Mouse (Mus musculus) gastrocnemius, postnatal 14 days (tissue): ENCODE measurements around the gene Mmd2. TPM values are rescaled to one million over a fixed set of nuclear protein-coding genes. Genes with fewer than 3 reads are reported as not detected.
A peak's percentile ranks its signal among the peaks of the same experiment; 100 is the strongest.

ENCODE experiments used
- DNase-seq: peaks from one replicate; pipeline ENCODE4 v3.0.0; 2021; ENCODE audit warnings: mixed read lengths
- intact Hi-C: fragments of 180-260 bp; cut with DNase I; formaldehyde crosslinking; loops from one replicate; pipeline ENCODE4 v1.15.1; 2025; ENCODE audit warnings: low total_unique reads
- total RNA-seq, 2 experiments: library from RNA; stranded (reverse); gene quantifications; 2 replicates each; pipeline ENCODE4 v1.2.3; 2021

Gene Mmd2
- total RNA-seq, 2 experiments from 2014 or later = 0.27 TPM; not detected in 1

GRCm38 (mm10) chr5:142615638-142616037 lies 7.0 kb upstream of the Mmd2 start:
- DNase-seq = no peak
- intact Hi-C loops = loop anchor here (5.0 kb wide), 1 partner anchor 38 kb away; no protein-coding TSS in a partner anchor

DNA sequence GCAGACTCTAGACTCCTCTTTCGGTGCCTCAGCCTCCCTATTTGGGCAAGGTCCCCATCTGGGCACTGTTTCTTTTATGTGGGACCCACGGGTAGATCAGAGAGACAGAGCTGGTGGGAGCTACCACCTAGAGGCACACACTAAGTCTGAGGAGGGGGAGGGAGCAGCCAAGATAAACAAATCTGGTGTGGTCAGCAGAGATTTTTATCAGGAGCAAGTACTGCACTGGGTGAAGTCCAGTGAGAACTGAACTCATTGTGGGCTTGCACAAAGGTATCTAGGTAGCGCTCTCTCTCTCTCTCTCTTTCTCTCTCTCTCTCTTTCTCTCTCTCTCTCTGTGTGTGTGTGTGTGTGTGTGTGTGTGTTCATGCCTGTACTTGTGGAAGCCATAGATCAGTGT lies 5.9 kb upstream of the Mmd2 start:
- DNase-seq = no peak
- intact Hi-C loops = no loop called here

DNA sequence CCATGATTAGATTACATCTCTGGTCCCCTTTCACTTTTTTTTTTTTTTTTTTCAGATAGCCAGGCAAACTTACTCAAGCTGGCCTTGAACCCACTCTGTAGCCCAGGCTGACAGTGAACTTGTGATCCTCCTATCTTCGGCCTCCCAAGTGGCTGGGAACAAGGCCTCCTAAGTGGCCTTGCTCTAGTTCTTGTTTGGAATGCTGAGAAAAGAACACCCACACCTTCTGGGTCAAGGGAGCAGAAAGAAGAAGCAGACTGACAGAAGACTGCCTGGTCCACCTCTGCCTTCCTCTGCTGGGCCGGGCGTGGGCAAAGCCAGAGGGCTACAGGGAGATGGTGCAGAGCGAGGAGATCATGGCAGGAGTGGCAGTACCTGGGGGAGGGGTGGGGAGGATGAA lies 1.8 kb upstream of the Mmd2 start:
- intact Hi-C loops = no loop called here
- DNase-seq = no peak

GRCm38 (mm10) chr5:142608989-142609325 lies 357 bp upstream of the Mmd2 start:
- intact Hi-C loops = no loop called here
- no peak for DNase-seq

DNA sequence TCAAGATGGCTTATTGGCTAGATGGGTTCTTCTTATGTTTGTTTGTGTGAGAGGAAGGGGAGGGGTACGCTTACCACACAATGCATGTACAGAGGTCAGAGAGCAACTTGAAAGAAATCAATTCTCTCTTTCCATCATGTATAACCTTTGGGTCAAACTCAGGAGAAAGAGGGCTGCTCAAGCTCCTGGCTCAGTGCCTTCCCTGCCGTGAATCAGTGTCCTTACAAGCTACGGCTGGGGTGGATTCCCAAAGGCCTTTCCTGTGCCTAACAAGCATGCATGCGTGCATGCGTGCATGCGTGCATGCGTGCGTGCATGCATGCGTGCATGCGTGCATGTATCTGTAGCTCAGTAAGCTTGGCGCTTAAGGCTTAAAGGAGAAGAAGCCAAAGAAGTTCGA lies 3.3 kb downstream of the Mmd2 start:
- intact Hi-C loops = no loop called here
- no peak for DNase-seq

DNA sequence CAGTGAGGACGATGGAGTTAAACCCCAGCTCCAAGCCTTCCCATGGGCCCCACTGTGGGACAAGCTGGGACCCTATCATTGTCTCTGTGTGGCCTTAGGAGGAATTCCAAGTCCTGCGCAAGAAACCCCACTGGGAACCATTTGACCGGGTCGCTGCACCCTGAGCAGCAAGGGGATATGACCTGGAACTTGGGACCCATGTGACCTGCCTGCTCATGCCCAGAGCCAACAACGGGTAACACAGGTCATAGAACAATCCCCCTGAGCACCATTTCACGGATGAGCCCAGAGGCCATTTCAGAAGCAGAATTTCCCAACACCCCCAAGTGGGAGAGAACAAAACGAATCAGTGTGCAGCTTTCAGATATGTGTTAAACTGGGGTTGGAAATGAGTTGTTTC lies 4.2 kb downstream of the Mmd2 start:
- intact Hi-C loops = no loop called here
- no peak for DNase-seq

DNA sequence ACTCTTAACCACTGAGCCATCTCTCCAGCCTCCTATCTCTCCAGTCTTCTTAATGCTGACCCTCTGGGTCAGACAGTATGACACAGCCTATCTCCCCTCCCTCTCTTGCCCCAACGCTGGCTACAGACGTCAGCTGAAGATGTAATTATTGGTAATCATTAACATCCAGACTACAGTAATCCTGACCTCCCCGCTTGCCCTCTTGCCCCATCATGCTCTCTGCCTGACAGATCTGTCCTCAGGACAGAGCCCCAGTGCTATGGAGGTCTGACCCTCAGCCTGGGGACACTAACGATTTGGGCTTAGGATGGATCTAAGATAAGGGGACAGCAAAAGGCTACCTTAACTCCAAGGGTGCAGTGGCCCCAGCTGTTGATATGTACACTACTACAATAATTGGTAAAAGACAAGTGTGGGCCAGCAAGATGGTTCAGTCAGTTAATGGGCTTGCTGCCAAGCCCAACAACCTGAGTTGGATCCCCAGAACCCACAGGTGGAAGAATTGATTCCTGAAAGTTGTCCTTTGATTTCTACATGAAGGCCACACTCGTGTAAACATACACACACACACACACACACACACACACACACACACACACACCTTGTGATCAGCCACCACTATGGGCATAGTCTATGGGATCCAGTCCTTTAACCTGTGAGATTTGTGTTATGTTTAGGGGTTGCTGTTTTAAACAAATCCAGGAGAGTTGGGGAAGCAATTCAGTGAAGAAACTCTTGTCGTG lies 10.8 kb downstream of the Mmd2 start:
- intact Hi-C loops = no loop called here
- no peak for DNase-seq

DNA sequence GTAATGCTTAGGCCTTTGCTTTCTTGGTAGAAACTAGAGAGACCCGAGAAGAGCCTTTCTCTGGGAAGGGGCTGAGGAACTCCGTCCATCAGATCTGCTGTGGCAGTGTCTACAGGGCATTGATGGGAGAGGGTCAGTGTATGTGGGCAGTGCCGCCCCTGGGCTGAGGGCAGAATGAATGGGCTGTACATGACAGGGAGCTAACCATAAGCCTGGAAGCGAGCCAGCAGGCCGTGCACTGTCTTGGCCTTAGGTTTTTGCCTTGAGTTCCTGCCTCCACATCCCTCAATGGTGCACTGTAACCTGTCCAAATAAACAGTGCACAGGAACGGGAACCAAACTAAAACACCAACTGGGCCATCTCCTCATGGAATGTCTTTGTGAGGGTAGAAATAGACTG lies 11.9 kb downstream of the Mmd2 start:
- no peak for DNase-seq
- intact Hi-C loops = no loop called here

GRCm38 (mm10) chr5:142595698-142596097 lies 12.9 kb downstream of the Mmd2 start:
- DNase-seq = no peak
- intact Hi-C loops = no loop called here

DNA sequence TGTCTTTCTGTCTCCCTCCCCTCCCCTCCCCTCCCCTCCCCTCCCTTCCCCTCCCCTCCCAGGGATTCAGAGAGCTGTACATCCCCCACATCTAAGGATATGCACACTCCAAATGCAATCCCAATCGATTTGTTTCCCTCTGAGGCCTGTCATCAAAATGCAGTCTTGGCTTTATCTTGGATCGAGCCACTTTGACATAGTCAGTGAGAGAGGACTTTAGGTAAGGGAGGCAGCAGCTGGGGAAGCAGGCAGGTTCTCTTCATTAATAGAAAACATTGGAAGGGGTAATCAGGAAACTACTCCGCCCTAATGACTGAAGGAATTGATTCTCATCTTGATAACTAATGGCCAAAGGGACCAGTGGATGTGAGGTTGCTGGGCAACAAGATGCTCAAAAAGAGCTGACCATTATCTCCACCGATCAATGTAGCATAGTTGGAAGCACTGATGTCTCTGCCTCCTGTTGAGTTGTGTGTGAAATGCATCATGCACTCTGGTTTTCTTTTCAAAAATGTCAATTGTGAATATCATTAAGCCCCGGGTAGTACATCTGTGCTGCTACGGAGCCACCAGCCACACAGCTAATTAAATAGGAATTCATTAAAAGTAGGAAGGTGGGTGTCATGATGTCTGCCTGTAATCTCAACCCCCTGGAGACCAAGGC lies 17.5 kb downstream of the Mmd2 start:
- no peak for DNase-seq
- intact Hi-C loops = no loop called here

DNA sequence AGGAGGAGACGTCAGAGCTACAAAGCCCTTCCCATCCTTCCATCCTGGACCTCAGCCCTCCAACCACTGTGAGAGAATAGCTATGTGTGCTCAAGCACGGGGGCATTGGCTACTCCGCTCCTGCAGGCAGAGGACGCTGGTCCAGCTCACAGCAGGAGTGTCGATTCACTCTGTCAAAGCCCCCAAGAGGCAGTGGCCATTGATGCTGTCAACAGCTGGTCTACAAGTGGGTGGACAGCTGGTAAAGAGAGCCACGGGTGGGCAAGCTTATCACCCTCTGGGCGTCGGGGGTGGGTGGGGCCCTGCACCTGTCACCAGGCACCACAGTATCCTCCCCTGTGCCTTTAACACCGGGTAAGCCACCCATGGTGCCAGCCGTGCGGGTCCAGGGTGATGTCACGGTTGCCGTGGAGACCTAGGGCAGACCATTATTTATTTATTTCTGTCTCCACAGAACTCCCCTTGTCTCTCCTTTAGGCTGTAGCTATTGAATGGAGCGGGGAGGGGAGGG lies 24.9 kb downstream of the Mmd2 start:
- intact Hi-C loops = loop anchor here (5.0 kb wide), 1 partner anchor 134 kb away; no protein-coding TSS in a partner anchor
- DNase-seq = peak; percentile 10

DNA sequence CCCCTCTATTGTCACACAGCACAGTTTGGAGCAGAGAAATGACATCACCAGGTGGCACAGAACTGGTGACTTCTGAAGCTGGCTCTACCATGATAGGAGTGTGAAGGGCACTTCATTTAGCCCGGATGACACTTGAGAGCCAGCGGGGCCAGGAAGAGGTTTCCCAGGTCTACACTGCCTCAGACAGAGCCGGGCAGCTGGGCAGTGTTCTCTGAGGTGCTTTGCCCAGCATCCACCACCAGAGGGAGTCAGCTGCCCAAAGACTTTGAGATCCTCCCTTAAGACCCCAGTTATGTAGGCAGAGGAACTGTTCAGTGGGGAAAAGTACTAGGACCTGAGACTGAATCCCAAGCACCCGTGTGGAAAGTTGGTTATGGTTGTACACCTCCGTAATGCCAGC lies 27.1 kb downstream of the Mmd2 start:
- DNase-seq = peak; percentile 43

DNA sequence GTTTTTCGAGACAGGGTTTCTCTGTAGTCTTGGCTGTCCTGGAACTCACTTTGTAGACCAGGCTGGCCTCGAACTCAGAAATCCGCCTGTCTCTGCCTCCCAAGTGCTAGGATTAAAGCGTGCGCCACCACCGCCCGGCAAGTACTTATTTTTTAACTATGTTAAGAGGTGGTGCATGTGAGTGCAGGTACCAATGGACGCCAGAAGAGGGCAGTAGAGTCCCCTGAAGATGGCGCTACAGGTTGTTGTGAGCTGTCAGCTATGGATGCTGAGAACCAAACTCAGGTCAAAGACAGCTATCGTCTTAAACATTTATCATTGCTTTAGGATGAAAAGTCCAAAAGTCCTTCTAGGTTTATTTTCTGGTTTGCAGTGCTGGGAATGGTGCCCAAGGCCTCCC lies 30.4 kb downstream of the Mmd2 start:
- no peak for DNase-seq
- intact Hi-C loops = loop anchor here (5.0 kb wide), 1 partner anchor 39 kb away; no protein-coding TSS in a partner anchor

More for the DNA sequence above, 27.1 kb downstream of the Mmd2 start:
- intact Hi-C loops = loop anchor here (5.0 kb wide), 1 partner anchor 136 kb away; no protein-coding TSS in a partner anchor

GRCm38 (mm10) chr5:142576832-142577231 lies 31.8 kb downstream of the Mmd2 start:
- intact Hi-C loops = loop anchor here (5.0 kb wide), 1 partner anchor 40 kb away; no protein-coding TSS in a partner anchor
- peak; percentile 28 for DNase-seq

DNA sequence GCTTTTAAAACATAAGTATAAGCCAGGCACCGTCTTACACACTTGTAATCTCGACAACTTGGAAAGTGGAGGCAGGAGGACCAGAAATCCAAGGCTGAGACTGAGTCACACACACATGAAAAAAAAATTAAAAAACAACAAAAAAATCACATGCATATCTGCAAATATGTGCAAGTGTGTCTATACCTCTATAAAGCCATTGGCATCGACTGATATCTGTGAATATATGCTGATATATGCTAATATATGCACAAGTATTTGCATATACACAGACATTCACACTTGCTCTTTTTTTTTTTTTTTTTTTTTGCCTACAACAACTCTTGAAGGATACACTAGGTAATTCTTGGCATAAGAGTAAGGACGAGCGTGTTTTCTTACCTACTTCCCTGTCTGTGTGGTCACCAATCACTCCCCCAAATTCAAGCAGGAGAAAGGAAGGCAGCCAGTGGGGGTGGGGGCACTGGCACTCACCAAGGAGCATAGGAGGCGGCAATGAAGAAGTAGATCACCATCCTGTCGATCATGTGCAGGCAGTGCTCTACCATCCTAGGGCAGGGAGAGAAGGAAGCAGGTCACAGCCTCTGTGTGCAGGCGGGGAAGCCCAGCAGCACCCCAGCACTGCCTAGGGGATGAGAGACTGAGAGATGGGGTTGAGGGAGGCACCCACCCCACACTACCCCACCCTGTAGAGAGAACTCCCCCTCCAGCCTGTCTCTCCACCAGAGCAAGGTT lies 34.1 kb downstream of the Mmd2 start:
- intact Hi-C loops = loop anchor here (5.0 kb wide), 1 partner anchor 43 kb away; no protein-coding TSS in a partner anchor
- no peak for DNase-seq

- intact Hi-C loops = loop anchor here (5.0 kb wide), 1 partner anchor 153 kb away; no protein-coding TSS in a partner anchor
Measured at GRCm38 (mm10) chr5:142564606-142565005, 44.0 kb downstream of the Mmd2 start.

GRCm38 (mm10) chr5:142560261-142560660 lies 48.3 kb downstream of the Mmd2 start:
- no peak for DNase-seq
- intact Hi-C loops = loop anchor here (5.0 kb wide), 1 partner anchor 157 kb away; no protein-coding TSS in a partner anchor

More at GRCm38 (mm10) chr5:142564606-142565005, 44.0 kb downstream of the Mmd2 start:
- no peak for DNase-seq

DNA sequence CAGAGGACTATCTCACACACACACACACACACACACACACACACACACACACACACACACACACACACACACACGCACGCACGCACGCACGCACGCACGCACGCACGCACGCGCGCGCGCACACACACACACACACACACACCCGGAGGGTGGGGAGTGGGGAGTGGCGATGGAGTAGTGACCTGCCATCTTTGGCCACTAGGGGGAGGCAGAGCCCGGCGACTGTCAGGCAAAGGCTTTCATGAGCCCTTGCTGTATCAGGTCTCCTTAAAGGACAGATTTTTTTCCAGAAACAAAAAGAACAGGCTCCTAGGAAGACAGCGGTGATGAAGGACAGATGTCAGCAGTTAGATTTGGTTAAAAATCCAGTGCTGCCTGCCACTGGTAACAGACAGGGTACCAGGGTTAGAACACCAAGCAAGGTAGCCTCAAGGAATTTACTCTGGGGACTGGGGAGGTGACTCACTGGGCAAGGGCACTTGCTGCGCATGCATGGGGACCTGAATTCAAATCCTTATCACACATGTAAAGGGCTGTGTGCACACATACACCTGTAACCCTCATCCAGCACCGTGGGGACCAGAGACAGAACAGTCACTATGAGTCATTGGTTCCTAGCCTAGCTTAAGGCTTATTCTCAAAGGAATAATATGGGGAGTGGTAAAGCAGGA lies 51.1 kb downstream of the Mmd2 start:
- peak; percentile 84 for DNase-seq
- intact Hi-C loops = no loop called here

GRCm38 (mm10) chr5:142556721-142557120 lies 51.9 kb downstream of the Mmd2 start:
- intact Hi-C loops = no loop called here
- no peak for DNase-seq
